Mouse (Mus musculus): ENCODE data around the gene Cacna2d4. TPM values are rescaled to one million over a fixed set of nuclear protein-coding genes. Genes with fewer than 3 reads are reported as not detected.
A peak's percentile ranks its signal among the peaks of the same experiment; 100 is the strongest.
"Not testable (repeated sequence)": the region's sequence is repeated elsewhere in the genome, so short reads cannot be mapped to it uniquely, and the experiment has no call there.

Gene Cacna2d4
- total RNA-seq, 2 experiments from 2014 or later = 0.82 to 0.97 TPM

- DNase-seq = no peak
Observed at GRCm38 (mm10) chr6:119347813-119348212, 111.5 kb downstream of the Cacna2d4 start.

- peak; percentile 86 for DNase-seq
Observed at GRCm38 (mm10) chr6:119348234-119348633, 111.9 kb downstream of the Cacna2d4 start.

- no peak for DNase-seq
Observed at GRCm38 (mm10) chr6:119350703-119351198, 114.4 kb downstream of the Cacna2d4 start.

GRCm38 (mm10) chr6:119351656-119352055 is 115.3 kb downstream of the Cacna2d4 start:
- DNase-seq = no peak

GRCm38 (mm10) chr6:119352501-119352900 is 116.2 kb downstream of the Cacna2d4 start:
- DNase-seq = no peak

GRCm38 (mm10) chr6:119358020-119358571 is 121.8 kb downstream of the Cacna2d4 start:
- no peak for DNase-seq

GRCm38 (mm10) chr6:119360250-119360649 is 123.9 kb downstream of the Cacna2d4 start:
- DNase-seq = not testable (repeated sequence)

GRCm38 (mm10) chr6:119360925-119361702 is 124.8 kb downstream of the Cacna2d4 start:
- DNase-seq = no peak

- DNase-seq = no peak
Observed at GRCm38 (mm10) chr6:119363593-119363992, 127.3 kb downstream of the Cacna2d4 start.

- DNase-seq = not testable (repeated sequence)
Observed at GRCm38 (mm10) chr6:119366800-119367199, 130.5 kb downstream of the Cacna2d4 start.

GRCm38 (mm10) chr6:119367382-119367781 is 131.1 kb downstream of the Cacna2d4 start:
- no peak for DNase-seq

- no peak for DNase-seq
Observed at GRCm38 (mm10) chr6:119371624-119372023, 135.3 kb downstream of the Cacna2d4 start.

GRCm38 (mm10) chr6:119372237-119372636 is 135.9 kb downstream of the Cacna2d4 start:
- DNase-seq = no peak

GRCm38 (mm10) chr6:119373000-119373705 is 136.8 kb downstream of the Cacna2d4 start:
- DNase-seq = no peak

- no peak for DNase-seq
Observed at GRCm38 (mm10) chr6:119375035-119375434, 138.7 kb downstream of the Cacna2d4 start.

- no peak for DNase-seq
Observed at GRCm38 (mm10) chr6:119377613-119378012, 141.3 kb downstream of the Cacna2d4 start.

GRCm38 (mm10) chr6:119378631-119379030 is 142.3 kb downstream of the Cacna2d4 start:
- DNase-seq = no peak

GRCm38 (mm10) chr6:119385668-119386067 is 149.3 kb downstream of the Cacna2d4 start:
- DNase-seq = no peak

- no peak for DNase-seq
Observed at GRCm38 (mm10) chr6:119386421-119386820, 150.1 kb downstream of the Cacna2d4 start.

- DNase-seq = no peak
Observed at GRCm38 (mm10) chr6:119386821-119387220, 150.5 kb downstream of the Cacna2d4 start.

GRCm38 (mm10) chr6:119387801-119388649 is 151.7 kb downstream of the Cacna2d4 start:
- DNase-seq = peak; percentile 38

GRCm38 (mm10) chr6:119388650-119389012 is 152.3 kb downstream of the Cacna2d4 start:
- DNase-seq = peak; percentile 93

All from gastrocnemius, postnatal 10 days (tissue).